Mouse (Mus musculus) hindbrain, embryonic 13.5 days (tissue): ENCODE measurements at regions not wholly inside any gene's neighbourhood (a gene's known extent, or its start where the extent isn't known, plus 50 kb on each side); places are given as distances from the start of the nearest gene placed in this dataset.

ENCODE experiments used
- ATAC-seq: fragments of 200-750 bp; cut with Nextera tagmentation; 2 replicates; pipeline ENCODE4 v1.8.0; 2017; ENCODE audit warnings: moderate TSS enrichment; ENCODE audit not compliant: low FRiP score
- H3K27ac ChIP-seq: fragments of 300-500 bp; sonication (generic); 2 replicates; pipeline ENCODE4 v1.5.1; 2015; ENCODE audit warnings: inconsistent platforms, mild to moderate bottlenecking, moderate library complexity
- H3K27me3 ChIP-seq: fragments of 300-500 bp; sonication (generic); 2 replicates; pipeline ENCODE4 v1.6.1; 2015; ENCODE audit warnings: mild to moderate bottlenecking, inconsistent platforms
- H3K36me3 ChIP-seq: fragments of 300-500 bp; sonication (generic); 2 replicates; pipeline ENCODE4 v1.6.1; 2015; ENCODE audit warnings: mild to moderate bottlenecking, inconsistent platforms
- H3K4me1 ChIP-seq: fragments of 300-500 bp; sonication (generic); replicated peaks from 2 replicates; pipeline ENCODE4 v1.6.1; 2015; ENCODE audit warnings: inconsistent platforms
- H3K4me2 ChIP-seq: fragments of 300-500 bp; sonication (generic); 2 replicates; pipeline ENCODE4 v1.6.1; 2015; ENCODE audit warnings: inconsistent platforms, mild to moderate bottlenecking, moderate library complexity
- H3K4me3 ChIP-seq: fragments of 300-500 bp; sonication (generic); 2 replicates; pipeline ENCODE4 v1.5.1; 2015; ENCODE audit warnings: mild to moderate bottlenecking, inconsistent platforms
- H3K9ac ChIP-seq: fragments of 300-500 bp; sonication (generic); 2 replicates; pipeline ENCODE4 v1.6.1; 2015; ENCODE audit warnings: mild to moderate bottlenecking, inconsistent platforms
- H3K9me3 ChIP-seq: fragments of 300-500 bp; sonication (generic); 2 replicates; pipeline ENCODE4 v1.6.1; 2016; ENCODE audit warnings: inconsistent platforms
- WGBS: fragments of 180-500 bp; shearing (Covaris S2); methylation state at CpG from one replicate; pipeline ENCODE4 v1.1.7; 2015; 5-methylcytosine and 5-hydroxymethylcytosine counted together

GRCm38 (mm10) chr1:30751138-30751907 lies 122.4 kb downstream of the Phf3 start:
- peak; percentile 90 for ATAC-seq
- Histone ChIP-seq H3K27ac (no peak overlapping the region), H3K4me3 (no peak overlapping the region), H3K9ac (no peak overlapping the region), H3K27me3 (no peaks in the 10 kb centered on the region), H3K36me3 (no peaks in the 10 kb centered on the region), H3K4me2 (no peak overlapping the region), H3K9me3 (no peaks in the 10 kb centered on the region), H3K4me1 (peaks cover 9% of the 10 kb centered on the region)
- WGBS: 37% methylated on average over 3 of the region's 3 CpGs

GRCm38 (mm10) chr1:30741955-30742354 lies 131.8 kb downstream of the Phf3 start:
- no peak for ATAC-seq
- Histone ChIP-seq H3K4me1 (no peaks in the 10 kb centered on the region), H3K9ac (no peak overlapping the region), H3K9me3 (no peaks in the 10 kb centered on the region), H3K27me3 (no peaks in the 10 kb centered on the region), H3K27ac (no peak overlapping the region), H3K4me3 (no peak overlapping the region), H3K4me2 (no peak overlapping the region), H3K36me3 (no peaks in the 10 kb centered on the region)

GRCm38 (mm10) chr1:30740831-30741230 lies 132.9 kb downstream of the Phf3 start:
- Histone ChIP-seq H3K4me1 (no peaks in the 10 kb centered on the region), H3K9me3 (no peaks in the 10 kb centered on the region), H3K4me3 (no peak overlapping the region), H3K27me3 (no peaks in the 10 kb centered on the region), H3K27ac (no peak overlapping the region), H3K4me2 (no peak overlapping the region), H3K9ac (no peak overlapping the region), H3K36me3 (no peaks in the 10 kb centered on the region)
- peak; percentile 61; the same call in 1 of the 2 replicates for ATAC-seq
- 82% methylated on average over 3 of the region's 3 CpGs for WGBS

- Histone ChIP-seq H3K4me3 (no peak overlapping the region), H3K4me1 (no peaks in the 10 kb centered on the region), H3K4me2 (no peak overlapping the region), H3K27me3 (no peaks in the 10 kb centered on the region), H3K9me3 (no peaks in the 10 kb centered on the region), H3K9ac (no peak overlapping the region), H3K27ac (no peak overlapping the region), H3K36me3 (no peaks in the 10 kb centered on the region)
- ATAC-seq: no peak
- WGBS: 53% methylated on average over 2 of the region's 2 CpGs
Observed at GRCm38 (mm10) chr1:30721519-30721918, 152.2 kb downstream of the Phf3 start.

GRCm38 (mm10) chr1:30720829-30721228 lies 152.9 kb downstream of the Phf3 start:
- H3K9me3 ChIP-seq: no peaks in the 10 kb centered on the region
- no peak overlapping the region for H3K27ac ChIP-seq
- H3K27me3 ChIP-seq: no peaks in the 10 kb centered on the region
- no peak overlapping the region for H3K4me2 ChIP-seq
- H3K9ac ChIP-seq: no peak overlapping the region
- WGBS: 90% methylated on average over 2 of the region's 2 CpGs
- H3K36me3 ChIP-seq: no peaks in the 10 kb centered on the region
- H3K4me3 ChIP-seq: no peak overlapping the region
- no peak for ATAC-seq
- no peaks in the 10 kb centered on the region for H3K4me1 ChIP-seq

GRCm38 (mm10) chr1:30718578-30718977 lies 155.1 kb downstream of the Phf3 start:
- Histone ChIP-seq H3K27me3 (no peaks in the 10 kb centered on the region), H3K27ac (no peak overlapping the region), H3K9me3 (no peaks in the 10 kb centered on the region), H3K4me1 (no peaks in the 10 kb centered on the region), H3K4me3 (no peak overlapping the region), H3K9ac (no peak overlapping the region), H3K4me2 (no peak overlapping the region), H3K36me3 (no peaks in the 10 kb centered on the region)
- WGBS: 83% methylated on average over 5 of the region's 5 CpGs
- no peak for ATAC-seq

GRCm38 (mm10) chr1:30716346-30716745 lies 157.4 kb downstream of the Phf3 start:
- H3K9me3 ChIP-seq: no peaks in the 10 kb centered on the region
- H3K4me3 ChIP-seq: no peak overlapping the region
- H3K4me2 ChIP-seq: no peak overlapping the region
- no peak for ATAC-seq
- no peak overlapping the region for H3K27ac ChIP-seq
- H3K27me3 ChIP-seq: no peaks in the 10 kb centered on the region
- 50% methylated on average over 1 of the region's 1 CpGs for WGBS
- H3K9ac ChIP-seq: no peak overlapping the region
- no peaks in the 10 kb centered on the region for H3K4me1 ChIP-seq
- H3K36me3 ChIP-seq: no peaks in the 10 kb centered on the region

- no peaks in the 10 kb centered on the region for H3K36me3 ChIP-seq
- 77% methylated on average over 3 of the region's 3 CpGs for WGBS
- H3K4me2 ChIP-seq: no peak overlapping the region
- no peaks in the 10 kb centered on the region for H3K27me3 ChIP-seq
- no peak for ATAC-seq
- no peak overlapping the region for H3K27ac ChIP-seq
- no peaks in the 10 kb centered on the region for H3K4me1 ChIP-seq
- no peak overlapping the region for H3K4me3 ChIP-seq
- no peak overlapping the region for H3K9ac ChIP-seq
- no peaks in the 10 kb centered on the region for H3K9me3 ChIP-seq
Observed at GRCm38 (mm10) chr1:30701116-30701515, 172.6 kb downstream of the Phf3 start.

- Histone ChIP-seq H3K27ac (no peak overlapping the region), H3K27me3 (no peaks in the 10 kb centered on the region), H3K36me3 (no peaks in the 10 kb centered on the region), H3K4me1 (no peaks in the 10 kb centered on the region), H3K9me3 (no peaks in the 10 kb centered on the region), H3K9ac (no peak overlapping the region), H3K4me2 (no peak overlapping the region), H3K4me3 (no peak overlapping the region)
- peak; percentile 90 for ATAC-seq
- WGBS: 47% methylated on average over 10 of the region's 10 CpGs
Observed at GRCm38 (mm10) chr1:30700399-30701081, 173.2 kb downstream of the Phf3 start.

GRCm38 (mm10) chr1:30696342-30696741 lies 177.4 kb downstream of the Phf3 start:
- Histone ChIP-seq H3K27me3 (no peaks in the 10 kb centered on the region), H3K36me3 (no peaks in the 10 kb centered on the region), H3K4me3 (no peak overlapping the region), H3K27ac (no peak overlapping the region), H3K9me3 (no peaks in the 10 kb centered on the region), H3K4me1 (no peaks in the 10 kb centered on the region), H3K9ac (no peak overlapping the region), H3K4me2 (no peak overlapping the region)
- no peak for ATAC-seq

GRCm38 (mm10) chr1:30685318-30685717 lies 188.4 kb downstream of the Phf3 start:
- ATAC-seq: no peak
- no peak overlapping the region for H3K4me2 ChIP-seq
- H3K9me3 ChIP-seq: no peaks in the 10 kb centered on the region
- H3K27ac ChIP-seq: no peak overlapping the region
- WGBS: 86% methylated on average over 3 of the region's 3 CpGs
- H3K4me3 ChIP-seq: no peak overlapping the region
- H3K36me3 ChIP-seq: no peaks in the 10 kb centered on the region
- no peaks in the 10 kb centered on the region for H3K4me1 ChIP-seq
- no peak overlapping the region for H3K9ac ChIP-seq
- H3K27me3 ChIP-seq: no peaks in the 10 kb centered on the region

GRCm38 (mm10) chr1:30683889-30684288 lies 189.8 kb downstream of the Phf3 start:
- H3K4me1 ChIP-seq: no peaks in the 10 kb centered on the region
- H3K4me3 ChIP-seq: no peak overlapping the region
- no peak overlapping the region for H3K9ac ChIP-seq
- no peak for ATAC-seq
- no peaks in the 10 kb centered on the region for H3K36me3 ChIP-seq
- no peaks in the 10 kb centered on the region for H3K27me3 ChIP-seq
- 79% methylated on average over 2 of the region's 2 CpGs for WGBS
- H3K9me3 ChIP-seq: no peaks in the 10 kb centered on the region
- no peak overlapping the region for H3K4me2 ChIP-seq
- H3K27ac ChIP-seq: no peak overlapping the region

GRCm38 (mm10) chr1:30639807-30640206 lies 233.9 kb downstream of the Phf3 start:
- Histone ChIP-seq H3K36me3 (no peaks in the 10 kb centered on the region), H3K4me1 (0 out of 2 replicates have a peak, but pooled peaks cover 4% of the 10 kb centered on the region), H3K9me3 (no peaks in the 10 kb centered on the region), H3K4me3 (no peak overlapping the region), H3K27ac (0 out of 2 replicates have a peak overlapping the region, but pooled peaks have one; percentile 4), H3K4me2 (no peak overlapping the region), H3K9ac (no peak overlapping the region), H3K27me3 (no peaks in the 10 kb centered on the region)
- WGBS: 28% methylated on average over 2 of the region's 2 CpGs
- no peak for ATAC-seq
